Mouse (Mus musculus) embryonic fibroblast, embryonic 13.5 days (primary cell): ENCODE measurements around the gene Pecam1. TPM values are rescaled to one million over a fixed set of nuclear protein-coding genes. Genes with fewer than 3 reads are reported as not detected.
"Not testable (repeated sequence)": the region's sequence is repeated elsewhere in the genome, so short reads cannot be mapped to it uniquely, and the experiment has no call there.

ENCODE experiments used
- H3K27ac ChIP-seq: 2 replicates; pipeline ENCODE4 v1.5.1; 2012; ENCODE audit warnings: low read length, control low read depth, inconsistent platforms; ENCODE audit not compliant: insufficient read depth
- H3K4me1 ChIP-seq: 2 replicates; pipeline ENCODE4 v1.6.1; 2011; ENCODE audit warnings: low read length; ENCODE audit not compliant: control insufficient read depth, insufficient read depth
- H3K4me3 ChIP-seq: 2 replicates; pipeline ENCODE4 v1.5.1; 2011; ENCODE audit warnings: mild to moderate bottlenecking, control low read depth, low read length; ENCODE audit not compliant: insufficient read depth
- CTCF ChIP-seq: IDR thresholded peaks from 2 replicates; pipeline ENCODE4 v1.5.1; 2011; ENCODE audit warnings: mild to moderate bottlenecking, control low read depth, low read length, moderate library complexity, borderline replicate concordance; ENCODE audit not compliant: insufficient read depth
- POLR2A ChIP-seq: IDR thresholded peaks from 2 replicates; pipeline ENCODE4 v1.6.1; 2011; ENCODE audit warnings: low read depth, mild to moderate bottlenecking, control low read depth, low read length, moderate library complexity
- polyA plus RNA-seq: library from polyadenylated mRNA; stranded (reverse); fragments of >200 nt; gene quantifications from 2 replicates; pipeline ENCODE4 v1.2.4, GENCODE M21; 2011; ENCODE audit warnings: low read depth; ENCODE audit not compliant: missing spikeins, insufficient read length

Gene Pecam1
- polyA plus RNA-seq, 1 experiment, result 1.0 TPM

GRCm38 (mm10) chr11:106737178-106737621 is 13.2 kb downstream of the Pecam1 start:
- Histone ChIP-seq H3K4me3 (no peak overlapping the region), H3K4me1 (no peaks in the 10 kb centered on the region), H3K27ac (no peak overlapping the region)
- TF ChIP-seq CTCF (no peak), POLR2A (no peak)

- TF ChIP-seq POLR2A (no peak), CTCF (no peak)
- no peak overlapping the region for H3K27ac ChIP-seq
- no peak overlapping the region for H3K4me3 ChIP-seq
- H3K4me1 ChIP-seq, result no peaks in the 10 kb centered on the region
Observed at GRCm38 (mm10) chr11:106736614-106737013, 13.8 kb downstream of the Pecam1 start.

- Histone ChIP-seq H3K4me3 (no peak overlapping the region), H3K4me1 (no peaks in the 10 kb centered on the region), H3K27ac (no peak overlapping the region)
- TF ChIP-seq CTCF, result no peak
- TF ChIP-seq POLR2A, result no peak
Observed at GRCm38 (mm10) chr11:106730714-106731113, 19.7 kb downstream of the Pecam1 start.

- no peak overlapping the region for H3K27ac ChIP-seq
- TF ChIP-seq POLR2A, result no peak
- TF ChIP-seq CTCF, result no peak
- no peaks in the 10 kb centered on the region for H3K4me1 ChIP-seq
- no peak overlapping the region for H3K4me3 ChIP-seq
Observed at GRCm38 (mm10) chr11:106729656-106730055, 20.8 kb downstream of the Pecam1 start.

DNA sequence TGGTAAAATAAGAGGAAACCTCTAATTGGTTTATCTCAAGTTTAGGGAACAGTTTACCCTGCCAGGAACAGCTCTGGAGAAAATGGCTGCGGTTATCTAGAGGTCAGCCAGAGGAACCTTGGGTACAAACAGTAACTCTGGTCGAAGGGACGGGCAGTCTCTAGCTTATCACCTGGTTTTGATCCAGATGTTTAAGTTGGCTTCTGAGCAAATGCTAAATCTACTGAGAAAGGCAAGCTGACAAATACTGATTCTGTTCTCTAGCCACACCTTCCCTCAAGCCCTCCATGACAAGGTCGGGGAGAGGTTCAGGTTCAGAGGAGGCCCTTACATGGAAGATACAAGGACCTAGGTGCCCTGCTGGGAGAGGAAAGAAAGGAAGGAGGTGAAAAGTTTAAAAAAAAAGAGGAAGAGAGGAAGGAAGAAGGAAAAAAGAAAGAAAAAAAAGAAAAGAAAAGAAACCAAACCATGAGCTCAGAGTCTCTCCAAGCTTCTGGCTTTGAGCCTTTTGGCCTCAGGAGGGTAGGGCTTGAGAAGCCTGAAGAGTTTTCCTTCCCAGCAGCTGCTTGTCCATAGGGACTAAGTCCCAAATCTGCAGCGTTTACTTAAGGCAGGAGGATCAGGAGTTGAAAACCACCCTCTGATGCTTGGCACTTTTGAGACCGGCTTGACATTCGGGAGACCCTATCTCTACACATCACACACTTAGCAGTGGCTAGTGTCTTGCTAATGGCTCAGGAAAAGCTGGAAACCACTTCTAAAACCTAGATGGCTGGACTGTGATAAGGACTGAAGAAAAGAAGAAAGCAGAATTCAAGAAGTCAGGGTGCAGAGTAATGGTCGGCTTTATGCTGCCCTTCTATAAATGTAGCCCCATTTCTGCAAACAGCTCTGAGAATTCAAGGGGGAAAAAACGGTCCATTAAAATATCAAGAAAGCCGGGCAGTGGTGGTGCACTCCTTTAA is 21.7 kb downstream of the Pecam1 start:
- Histone ChIP-seq H3K4me1 (no peaks in the 10 kb centered on the region), H3K4me3 (no peak overlapping the region), H3K27ac (no peak overlapping the region; the same call in 1 of the 2 replicates)
- TF ChIP-seq POLR2A, result no peak
- TF ChIP-seq CTCF, result no peak

DNA sequence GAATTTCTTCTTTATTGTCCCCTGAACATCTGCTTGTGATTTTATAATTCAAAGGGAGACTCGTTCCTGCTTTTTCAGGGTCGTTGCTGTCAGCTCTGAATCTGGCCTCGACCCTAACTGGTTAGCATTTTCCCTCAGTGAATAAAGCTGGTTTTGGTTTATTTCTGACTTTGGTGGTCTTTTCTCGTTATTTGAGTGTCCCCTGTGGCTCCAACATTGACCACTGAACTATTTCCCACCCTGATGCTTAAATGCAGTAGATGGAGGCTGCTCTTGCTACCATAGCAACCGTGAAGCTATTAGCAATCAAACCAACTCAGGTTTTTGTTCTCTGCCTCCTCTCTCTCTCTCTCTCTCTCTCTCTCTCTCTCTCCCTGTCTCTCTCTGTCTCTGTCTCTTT is 22.5 kb downstream of the Pecam1 start:
- Histone ChIP-seq H3K4me1 (no peaks in the 10 kb centered on the region), H3K27ac (no peak overlapping the region; the same call in 1 of the 2 replicates), H3K4me3 (no peak overlapping the region)
- no peak for TF ChIP-seq CTCF
- no peak for TF ChIP-seq POLR2A

DNA sequence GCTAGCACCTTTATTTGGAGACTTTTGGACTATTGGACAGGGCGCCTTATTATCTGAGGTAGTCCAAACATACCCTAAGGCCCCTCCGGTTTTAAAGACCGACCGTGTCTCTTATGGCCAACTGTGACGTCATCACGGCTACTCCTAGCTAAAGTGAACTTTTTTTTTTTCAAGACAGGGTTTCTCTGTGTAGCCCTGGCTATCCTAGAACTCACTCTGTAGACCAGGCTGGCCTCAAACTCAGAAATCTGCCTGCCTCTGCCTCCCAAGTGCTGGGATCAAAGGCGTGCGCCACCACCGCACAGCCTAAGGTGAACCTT is 25.6 kb downstream of the Pecam1 start:
- not testable (repeated sequence) for H3K27ac ChIP-seq, H3K4me3 ChIP-seq

GRCm38 (mm10) chr11:106724176-106724915 is 26.1 kb downstream of the Pecam1 start:
- no peak for TF ChIP-seq POLR2A
- H3K27ac ChIP-seq, result no peak overlapping the region
- 0 out of 2 replicates have a peak, but pooled peaks cover 5% of the 10 kb centered on the region for H3K4me1 ChIP-seq
- H3K4me3 ChIP-seq, result no peak overlapping the region

More for the DNA sequence above, 25.6 kb downstream of the Pecam1 start:
- not testable (repeated sequence) for H3K4me1 ChIP-seq

DNA sequence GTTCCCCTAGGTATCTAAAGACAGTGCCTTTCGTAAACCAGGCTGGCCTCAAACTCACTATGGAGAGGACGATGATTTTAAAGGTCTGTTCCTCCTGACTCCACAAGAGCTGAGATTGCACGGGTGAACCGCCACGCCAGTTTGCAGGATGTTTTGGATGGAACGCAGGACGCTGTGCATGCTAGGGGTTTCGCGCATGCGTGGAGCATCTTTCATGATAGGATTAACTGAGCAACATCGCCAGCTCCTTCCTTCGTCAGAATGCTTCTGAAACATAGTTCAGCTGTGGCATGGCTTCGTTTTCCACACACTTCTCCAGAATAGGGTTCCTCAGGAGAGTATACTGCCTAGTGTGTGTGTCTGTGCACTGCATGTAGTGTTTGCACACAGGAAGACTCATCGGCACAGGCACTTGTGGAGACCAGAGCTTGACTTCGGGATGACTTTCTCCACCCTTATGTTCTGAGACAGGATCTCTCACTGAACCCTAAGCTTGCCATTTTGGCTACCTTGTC is 26.8 kb downstream of the Pecam1 start:
- no peak for TF ChIP-seq CTCF
- no peak for TF ChIP-seq POLR2A
- H3K4me1 ChIP-seq, result 0 out of 2 replicates have a peak, but pooled peaks cover 5% of the 10 kb centered on the region
- no peak overlapping the region for H3K4me3 ChIP-seq
- H3K27ac ChIP-seq, result no peak overlapping the region

DNA sequence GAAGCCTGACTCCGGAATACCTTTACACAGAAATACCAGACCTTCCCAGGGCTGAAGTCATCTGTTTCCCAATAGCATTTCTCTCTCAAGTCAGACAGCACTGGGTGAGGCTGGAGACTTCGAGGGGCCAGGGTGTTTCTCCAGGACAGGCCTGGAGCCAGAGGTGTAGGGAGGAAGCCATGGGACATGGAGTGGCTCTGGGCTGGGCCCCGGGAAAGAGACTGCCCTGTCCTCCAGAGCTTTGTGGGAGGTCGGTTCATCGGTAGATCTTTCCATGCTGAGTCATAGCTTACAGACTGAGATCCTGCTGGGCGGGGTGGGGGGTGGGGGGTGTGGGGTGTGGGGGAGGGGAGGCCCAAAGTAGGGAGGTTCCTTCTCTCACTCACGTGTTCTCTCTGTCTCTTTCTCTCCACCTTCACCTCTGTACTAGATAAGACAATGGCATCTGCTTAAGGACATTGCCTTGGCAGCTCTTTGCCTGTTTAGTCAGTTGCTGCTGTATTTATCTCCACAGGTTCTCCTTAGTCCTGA is 27.5 kb downstream of the Pecam1 start:
- Histone ChIP-seq H3K4me3 (no peak overlapping the region), H3K27ac (no peak overlapping the region), H3K4me1 (0 out of 2 replicates have a peak, but pooled peaks cover 5% of the 10 kb centered on the region)
- TF ChIP-seq CTCF (no peak), POLR2A (no peak)
